Mouse (Mus musculus): ENCODE measurements around the gene Hadhb.

Hadhb gene

DNA sequence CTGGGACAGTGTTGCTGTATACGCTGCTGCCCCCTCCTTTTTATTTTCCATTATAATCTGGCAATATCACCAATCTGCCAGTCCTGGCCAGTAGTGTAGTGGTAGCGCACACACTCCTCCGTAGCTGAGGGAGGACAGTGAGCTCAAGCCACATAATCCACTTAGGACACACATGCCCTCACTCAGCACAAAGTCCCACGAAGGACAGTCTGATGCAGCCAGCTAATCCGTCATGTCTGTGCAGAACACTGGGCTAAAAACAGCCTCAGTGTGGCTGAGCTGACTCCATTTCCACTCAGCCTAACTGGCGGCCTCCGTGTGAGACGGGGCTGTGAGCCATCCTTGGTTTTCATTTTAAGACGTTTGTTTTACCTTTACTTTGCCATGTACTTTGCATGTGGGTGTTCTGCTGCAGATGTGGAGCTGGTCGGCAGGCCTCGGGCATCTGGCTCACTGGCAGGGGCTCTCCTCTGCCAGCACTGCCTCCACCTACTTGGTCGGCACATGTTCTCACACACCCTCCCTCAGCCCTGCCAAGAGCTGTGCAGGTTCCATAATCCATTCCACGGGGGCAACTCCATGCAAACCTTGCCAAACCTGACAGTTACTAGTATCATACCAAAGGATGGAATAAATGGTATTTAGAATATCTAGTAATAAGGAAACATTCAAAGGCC, 27.0 kb upstream of the Hadhb start:
- DNase-seq (ENCODE audit: low read depth, low spot score): peak; percentile 24

DNA sequence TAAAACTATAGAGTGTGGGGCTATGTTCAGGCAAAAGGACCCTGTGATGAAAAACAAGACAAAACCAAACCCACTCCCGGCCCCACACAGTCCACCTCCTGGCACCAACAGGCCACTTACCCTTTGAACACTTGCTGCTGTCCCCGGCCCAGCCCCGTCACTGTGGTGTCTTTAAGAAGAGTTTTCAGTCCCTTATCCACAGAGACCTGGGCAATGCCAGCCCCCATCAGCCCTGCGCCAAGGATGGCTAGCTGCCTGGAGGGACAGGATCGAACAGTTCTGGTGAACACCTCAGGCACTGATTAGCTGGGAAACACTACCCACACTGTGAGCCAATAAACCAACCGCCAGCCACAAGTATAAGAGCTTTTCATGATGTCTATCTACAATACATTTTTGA, 26.4 kb upstream of the Hadhb start:
- DNase-seq (ENCODE audit: low read depth, low spot score): no peak

DNA sequence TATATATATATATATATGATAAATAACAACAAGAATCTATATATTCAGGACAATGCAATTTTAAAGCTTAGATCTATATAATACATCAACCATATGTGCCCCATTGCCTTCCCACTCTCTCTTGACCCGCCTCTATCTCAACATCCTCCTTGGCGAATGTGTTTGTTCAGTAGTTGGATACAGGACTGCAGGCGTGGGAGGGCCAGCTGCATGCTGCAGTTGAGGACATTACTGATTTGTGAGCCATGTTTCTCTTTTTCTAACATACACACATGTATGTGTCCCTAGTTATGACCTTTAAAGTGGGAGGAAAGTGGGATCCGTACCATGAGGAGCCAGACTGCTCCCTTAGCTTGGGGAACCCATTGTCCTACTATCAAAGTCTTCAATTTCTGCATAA, 23.8 kb upstream of the Hadhb start:
- DNase-seq (ENCODE audit: low read depth, low spot score): no peak

GRCm38 (mm10) chr5:30132173-30132572, 22.9 kb upstream of the Hadhb start:
- DNase-seq (ENCODE audit: low read depth, low spot score): no peak

DNA sequence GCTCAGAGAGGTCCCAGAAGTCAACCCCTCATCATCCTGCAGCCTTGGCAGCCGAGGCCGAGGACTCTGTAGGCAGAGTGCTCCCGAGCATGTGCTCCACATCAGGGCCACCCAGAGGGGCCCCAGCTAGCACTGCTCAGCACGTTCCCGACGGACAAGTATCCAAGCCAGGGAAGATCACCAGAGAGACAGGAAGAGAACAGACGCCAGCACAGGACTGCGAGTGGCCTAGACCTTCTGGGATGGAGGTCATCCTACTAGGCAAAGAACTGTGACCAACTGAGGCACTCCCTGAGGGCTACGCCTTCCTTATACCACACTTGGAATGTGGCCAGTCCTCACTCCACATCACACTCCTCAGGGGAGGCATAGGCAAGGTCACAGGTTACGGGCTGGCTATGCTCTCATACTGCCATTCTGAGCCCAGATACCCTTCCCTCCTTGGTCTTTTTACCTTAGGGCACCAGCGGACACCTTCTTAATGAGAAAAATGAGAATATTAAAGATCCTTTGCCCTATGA, 19.3 kb upstream of the Hadhb start:
- DNase-seq (ENCODE audit: low read depth, low spot score): no peak

- DNase-seq (ENCODE audit: low read depth, low spot score): no peak
These were observed 17.8 kb upstream of the Hadhb start for GRCm38 (mm10) chr5:30137271-30137670.

DNA sequence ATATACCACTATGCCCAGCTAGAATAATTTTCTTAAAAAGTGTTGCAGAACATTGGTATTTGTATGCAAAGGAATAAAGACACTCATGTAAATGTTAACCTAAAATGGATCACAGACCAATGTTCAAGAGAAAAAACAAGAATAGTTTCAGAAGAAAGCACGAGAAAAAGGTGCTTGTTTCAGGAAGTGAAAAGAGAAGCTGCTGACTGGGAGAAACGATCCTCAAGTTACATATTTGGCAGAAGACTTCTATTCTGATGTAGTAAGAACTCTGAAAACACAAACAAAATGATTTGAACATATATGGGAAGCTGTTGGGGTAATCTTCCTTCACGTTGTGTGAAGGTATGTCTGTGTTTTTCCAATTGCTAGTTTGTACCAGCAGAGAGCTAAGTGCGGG, 16.9 kb upstream of the Hadhb start:
- no peak for DNase-seq (ENCODE audit: low read depth, low spot score)

DNA sequence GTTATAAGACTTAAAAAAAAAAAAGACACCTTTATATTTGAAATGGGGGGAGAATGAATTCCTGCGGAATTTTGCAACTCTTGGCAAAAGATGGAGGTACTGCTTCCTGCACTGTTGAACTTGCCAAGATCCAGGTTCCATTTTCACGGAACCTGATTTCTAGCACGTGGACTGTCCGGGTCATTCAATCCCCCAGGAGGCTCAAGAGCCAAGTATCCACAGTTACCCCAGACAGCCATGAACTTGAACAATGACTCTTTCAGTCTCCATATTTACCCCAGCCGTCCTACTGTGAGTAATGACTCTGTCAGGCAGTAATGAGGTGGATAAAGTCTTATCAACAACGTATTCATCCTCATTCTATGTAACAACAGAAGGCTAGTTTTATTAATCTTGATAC, 8.5 kb upstream of the Hadhb start:
- DNase-seq (ENCODE audit: low read depth, low spot score): no peak

DNA sequence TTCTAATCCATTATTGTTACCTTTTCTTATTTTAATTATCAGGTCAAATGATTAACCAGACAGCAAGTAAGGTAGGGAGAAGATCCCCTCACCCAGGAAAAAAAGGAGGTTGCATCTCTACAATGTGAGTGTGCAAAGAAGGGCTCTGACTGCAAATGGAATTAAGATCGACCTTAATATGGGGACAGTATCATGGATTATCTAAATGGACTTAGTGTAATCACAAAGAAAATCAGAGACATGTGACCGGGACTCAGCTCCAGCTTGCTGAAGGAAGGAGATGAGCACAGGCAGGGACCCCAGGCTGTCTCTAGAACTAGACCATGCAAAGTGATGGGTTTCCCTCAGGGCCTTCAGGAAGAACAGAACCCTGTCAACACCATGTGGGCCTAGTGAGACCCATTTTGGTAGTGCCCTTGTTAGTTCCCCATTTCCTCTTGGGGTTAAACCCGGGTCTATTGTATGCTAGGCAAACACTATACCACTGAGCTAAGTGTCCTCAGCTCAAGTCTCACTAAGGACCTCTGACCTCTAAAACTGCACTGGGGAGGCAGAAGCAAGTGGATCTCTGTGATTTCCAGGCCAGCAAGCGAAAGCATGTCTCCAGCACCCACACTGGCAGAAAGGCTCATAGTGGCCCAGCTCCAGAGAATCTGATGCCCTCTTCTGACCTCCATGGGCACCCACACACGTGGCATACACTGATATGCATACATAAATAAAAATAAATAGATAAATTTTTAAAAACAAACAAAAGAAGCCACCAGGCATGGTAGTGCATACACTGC, 6.7 kb upstream of the Hadhb start:
- DNase-seq (ENCODE audit: low read depth, low spot score): no peak

DNA sequence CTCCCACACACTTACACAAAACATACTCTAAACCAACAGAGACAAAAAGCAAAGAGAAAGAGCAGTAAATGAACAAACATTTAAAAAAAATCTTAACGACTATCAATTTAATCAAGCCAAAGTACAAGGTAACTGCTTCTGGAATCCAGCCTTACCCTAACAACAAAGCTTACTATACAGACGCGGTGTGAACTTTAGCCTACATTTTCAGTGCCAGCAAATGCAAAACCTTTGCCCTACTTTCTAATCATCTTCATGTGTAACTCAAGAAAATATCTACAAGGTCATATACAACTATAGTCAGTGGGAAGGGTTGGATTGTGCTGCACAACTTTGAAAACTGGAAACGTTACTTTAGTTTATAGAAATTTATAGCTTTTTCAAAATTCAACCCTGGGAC, 3.0 kb upstream of the Hadhb start:
- no peak for DNase-seq (ENCODE audit: low read depth, low spot score)

GRCm38 (mm10) chr5:30152413-30152812, 2.6 kb upstream of the Hadhb start:
- no peak for DNase-seq (ENCODE audit: low read depth, low spot score)

DNA sequence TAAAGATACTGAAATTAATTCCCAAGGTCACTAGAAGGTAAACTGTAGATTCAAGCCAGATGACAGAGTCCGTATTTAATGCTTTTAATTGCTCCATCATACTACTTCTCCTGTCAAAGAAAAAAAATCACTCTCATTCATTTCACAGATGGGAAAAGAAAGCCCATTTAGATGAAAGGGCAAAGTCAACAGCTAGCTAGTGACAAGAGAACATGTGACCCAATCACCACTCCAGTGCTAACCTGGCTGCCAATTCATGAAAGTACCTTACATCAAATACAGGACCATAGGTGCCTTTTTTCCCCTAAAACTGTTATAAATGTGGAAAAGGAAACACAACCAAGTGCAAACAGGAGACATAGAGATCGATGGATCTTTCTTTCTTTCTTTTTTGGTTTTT, 1.8 kb upstream of the Hadhb start:
- no peak for DNase-seq (ENCODE audit: low read depth, low spot score)

DNA sequence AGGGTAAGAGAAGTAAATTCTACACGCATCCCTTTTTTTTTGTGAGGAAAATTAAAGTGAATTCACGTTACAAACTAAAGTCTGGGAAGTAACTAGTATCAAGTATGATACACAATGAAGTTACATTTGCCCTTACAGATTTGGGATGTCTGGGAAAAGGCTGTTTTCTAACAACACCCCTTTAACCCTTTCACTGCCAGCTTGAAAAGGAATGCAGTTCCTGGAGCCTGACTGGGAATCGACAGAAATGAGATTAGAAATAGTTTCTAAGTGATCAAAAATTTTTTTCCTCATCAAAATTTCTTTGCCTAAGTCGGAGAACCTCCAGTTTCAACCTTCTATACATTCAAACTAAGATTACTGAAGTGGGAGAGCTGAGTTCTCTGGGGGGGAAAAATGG, 1.0 kb upstream of the Hadhb start:
- DNase-seq (ENCODE audit: low read depth, low spot score): no peak

- no peak for DNase-seq (ENCODE audit: low read depth, low spot score)
These were observed 346 bp downstream of the Hadhb start for GRCm38 (mm10) chr5:30155395-30155792.

DNA sequence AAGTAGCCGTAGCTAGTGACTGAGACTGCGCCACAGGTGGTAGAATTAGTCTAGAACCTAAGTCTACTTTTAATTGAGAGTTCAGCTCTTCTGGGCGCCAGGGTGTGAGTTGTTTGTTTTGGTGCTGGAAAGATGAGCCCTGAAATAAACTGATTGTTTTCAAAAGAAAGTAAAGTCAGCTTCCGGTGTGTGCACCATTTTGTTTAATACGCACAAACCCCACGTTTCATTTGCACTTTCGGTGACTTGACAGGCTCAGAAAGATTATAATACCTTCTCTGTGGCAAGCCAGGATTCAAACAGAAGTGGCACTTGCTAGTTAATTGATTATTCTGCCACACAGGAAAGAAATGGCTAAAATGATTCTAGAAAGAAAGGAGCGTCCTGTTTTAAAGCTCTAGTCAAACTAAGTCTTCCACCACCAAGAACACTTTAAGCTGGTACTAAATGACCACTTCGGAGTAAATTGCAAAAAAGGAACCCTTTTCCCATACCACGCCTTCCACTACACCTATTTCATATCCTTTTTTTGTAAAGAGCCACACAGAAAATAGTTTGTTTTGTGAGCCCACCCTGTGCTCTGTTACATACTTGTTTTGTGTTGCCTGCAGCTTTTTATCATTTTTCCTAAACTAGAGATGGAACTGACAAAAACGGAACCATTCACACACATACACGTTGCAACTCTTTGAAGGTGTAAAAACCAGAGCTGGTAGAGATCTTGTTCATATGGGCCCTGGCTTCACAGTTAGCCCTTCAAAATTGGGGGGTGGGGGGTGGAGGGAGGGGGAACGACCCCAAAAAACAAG, 977 bp downstream of the Hadhb start:
- DNase-seq (ENCODE audit: low read depth, low spot score): no peak

DNA sequence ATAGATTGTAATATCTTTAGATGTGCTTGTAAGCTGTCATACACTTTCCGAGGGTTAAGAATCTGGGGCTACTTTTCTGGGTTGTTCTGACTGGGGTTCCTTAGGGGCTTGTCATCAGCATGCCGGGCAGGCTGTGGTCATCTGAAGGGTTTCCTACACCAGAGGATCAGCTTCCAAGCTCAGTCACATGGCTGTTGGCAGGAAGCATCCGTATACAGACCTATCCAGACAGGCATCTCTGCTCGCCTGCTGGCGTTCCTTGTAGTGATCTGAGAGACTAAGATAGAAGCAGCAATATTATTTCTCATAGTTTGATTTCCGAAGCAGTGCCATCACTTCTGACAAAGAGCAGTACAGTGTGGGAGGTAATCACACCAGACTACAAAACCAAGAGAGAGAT, 4.6 kb downstream of the Hadhb start:
- DNase-seq (ENCODE audit: low read depth, low spot score): no peak

DNA sequence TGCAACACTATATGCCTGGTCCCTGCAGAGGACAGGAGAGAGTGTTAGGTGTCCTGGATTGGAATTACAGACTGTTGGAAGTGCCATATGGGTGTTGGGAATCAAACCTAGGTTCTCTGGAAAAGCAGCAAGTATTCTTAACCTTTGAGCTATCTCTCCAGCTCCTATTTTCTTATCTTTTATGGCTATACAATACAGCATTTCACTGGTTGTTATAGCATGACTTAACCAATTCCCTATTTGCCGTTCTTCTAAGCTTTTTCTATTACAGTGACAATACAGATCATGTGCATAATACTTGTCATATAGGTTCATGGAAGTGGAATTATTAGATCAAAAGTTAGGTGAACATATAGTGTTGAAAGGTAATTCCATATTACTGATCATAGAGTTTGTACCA, 6.8 kb downstream of the Hadhb start:
- DNase-seq (ENCODE audit: low read depth, low spot score): no peak

GRCm38 (mm10) chr5:30162339-30162738, 7.3 kb downstream of the Hadhb start:
- no peak for DNase-seq (ENCODE audit: low read depth, low spot score)

DNA sequence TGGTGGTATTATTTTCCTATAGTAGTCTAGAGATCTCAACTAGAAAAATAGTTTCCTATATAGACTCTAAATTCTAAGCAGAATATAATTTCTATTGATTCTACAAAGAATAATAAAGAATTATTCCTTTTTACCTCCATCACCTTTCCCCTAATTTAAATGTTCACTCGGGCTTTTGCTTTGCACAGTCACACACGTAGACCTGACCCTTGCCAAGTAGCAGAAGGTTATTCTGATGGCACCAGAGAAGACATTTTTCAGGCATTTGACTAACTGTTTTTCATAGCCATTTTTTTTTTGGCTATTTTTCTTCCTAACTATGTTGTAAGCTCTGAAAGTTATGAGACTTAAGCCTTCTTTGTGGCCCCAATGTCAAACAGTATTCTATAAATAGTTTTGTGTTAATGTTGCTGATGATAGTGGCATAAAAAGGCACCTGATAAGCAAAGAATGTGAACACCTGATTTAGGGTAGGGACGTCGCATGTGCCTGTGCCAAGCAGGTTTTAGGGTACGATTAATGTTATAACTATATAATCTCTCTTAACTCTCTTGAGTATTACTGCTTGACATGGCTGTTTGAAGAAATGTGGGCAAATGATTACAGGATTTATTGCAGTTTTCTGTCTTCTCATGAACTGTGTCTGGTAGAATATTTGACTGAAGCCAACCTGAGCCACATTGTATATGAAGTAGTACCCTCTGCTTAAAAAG, 10.3 kb downstream of the Hadhb start:
- no peak for DNase-seq (ENCODE audit: low read depth, low spot score)

DNA sequence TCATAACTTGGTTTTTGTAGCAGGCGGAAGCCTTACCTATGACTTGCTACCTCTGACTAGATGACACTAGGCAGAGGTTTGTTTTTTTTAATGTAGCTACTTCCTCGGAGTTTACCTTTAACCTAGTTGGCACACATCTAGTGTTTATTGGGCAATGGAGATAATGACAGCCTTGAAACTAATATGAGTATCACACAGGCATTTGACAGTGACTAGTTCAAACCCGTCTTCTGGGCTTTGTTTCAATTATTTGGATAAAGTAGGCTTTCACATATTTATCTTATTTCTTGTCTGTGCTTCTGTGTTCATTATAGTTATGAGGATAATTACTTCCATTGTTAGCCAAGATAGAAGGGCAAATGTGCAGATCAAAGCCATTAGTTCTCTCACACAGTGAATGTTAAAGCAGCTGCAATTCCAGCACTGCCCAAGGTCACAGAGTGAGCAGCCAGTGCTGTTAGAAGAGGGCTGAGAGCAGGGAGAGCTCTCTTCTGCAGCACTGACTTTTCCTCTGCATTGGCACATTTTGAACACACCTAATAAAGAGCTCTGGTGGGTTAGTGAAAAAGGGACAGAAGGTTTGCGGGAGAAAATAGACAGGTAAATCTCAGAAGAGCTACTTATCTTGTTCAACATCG, 15.4 kb downstream of the Hadhb start:
- no peak for DNase-seq (ENCODE audit: low read depth, low spot score)

GRCm38 (mm10) chr5:30172115-30172514, 17.1 kb downstream of the Hadhb start:
- DNase-seq (ENCODE audit: low read depth, low spot score): no peak
